Mouse (Mus musculus) thymus, postnatal 0 days (tissue): ENCODE data around the gene Panx1. TPM values are rescaled to one million over a fixed set of nuclear protein-coding genes. Genes with fewer than 3 reads are reported as not detected.

ENCODE experiments used
- DNase-seq: peaks from one replicate; pipeline ENCODE4 v3.0.0-alpha.2; 2015; ENCODE audit warnings: low spot score
- polyA plus RNA-seq: library from polyadenylated mRNA; unstranded; fragments of >200 nt; fragmentation: Nextera tagmentation; extraction: Ambion mirVana; gene quantifications from 2 replicates; pipeline ENCODE4 v1.2.1, GENCODE M21; 2015

Gene Panx1
- 76.0 and 78.1 TPM in 2 replicates for polyA plus RNA-seq

GRCm38 (mm10) chr9:15045084-15045669 lies at the start of gene Panx1:
Gene Panx1, minus strand, starts transcription at chr9:15045478.
- peak; percentile 88 for DNase-seq

- no peak for DNase-seq
Measured at GRCm38 (mm10) chr9:15068686-15069295, 23.5 kb upstream of the Panx1 start.

- DNase-seq = no peak
Measured at GRCm38 (mm10) chr9:15067995-15068685, 22.9 kb upstream of the Panx1 start.

- no peak for DNase-seq
Measured at GRCm38 (mm10) chr9:15064176-15064575, 18.9 kb upstream of the Panx1 start.

- DNase-seq = no peak
Measured at GRCm38 (mm10) chr9:15060847-15061246, 15.6 kb upstream of the Panx1 start.

- DNase-seq = peak; percentile 62
Measured at GRCm38 (mm10) chr9:15060026-15060425, 14.7 kb upstream of the Panx1 start.

- DNase-seq = no peak
Measured at GRCm38 (mm10) chr9:15045740-15046139, 462 bp upstream of the Panx1 start.

GRCm38 (mm10) chr9:15044391-15045083 lies 741 bp downstream of the Panx1 start:
- peak; percentile 22 for DNase-seq

GRCm38 (mm10) chr9:15041556-15041955 lies 3.7 kb downstream of the Panx1 start:
- no peak for DNase-seq

GRCm38 (mm10) chr9:15039848-15040247 lies 5.4 kb downstream of the Panx1 start:
- DNase-seq = no peak

GRCm38 (mm10) chr9:15037704-15038103 lies 7.6 kb downstream of the Panx1 start:
- DNase-seq = no peak

GRCm38 (mm10) chr9:15037237-15037636 lies 8.0 kb downstream of the Panx1 start:
- no peak for DNase-seq

- DNase-seq = no peak
Measured at GRCm38 (mm10) chr9:15036807-15037206, 8.5 kb downstream of the Panx1 start.

GRCm38 (mm10) chr9:15036405-15036804 lies 8.9 kb downstream of the Panx1 start:
- no peak for DNase-seq

GRCm38 (mm10) chr9:15035979-15036378 lies 9.3 kb downstream of the Panx1 start:
- no peak for DNase-seq

GRCm38 (mm10) chr9:15034546-15035273 lies 10.6 kb downstream of the Panx1 start:
- no peak for DNase-seq

- DNase-seq = peak; percentile 60
Measured at GRCm38 (mm10) chr9:15033568-15034160, 11.6 kb downstream of the Panx1 start.

GRCm38 (mm10) chr9:15032797-15033196 lies 12.5 kb downstream of the Panx1 start:
- no peak for DNase-seq

- no peak for DNase-seq
Measured at GRCm38 (mm10) chr9:15030771-15031170, 14.5 kb downstream of the Panx1 start.

- peak; percentile 73 for DNase-seq
Measured at GRCm38 (mm10) chr9:15029025-15029727, 16.1 kb downstream of the Panx1 start.
